Mouse (Mus musculus): ENCODE data around the gene Ubash3b.
A peak's percentile ranks its signal among the peaks of the same experiment; 100 is the strongest.

Gene Ubash3b

DNA sequence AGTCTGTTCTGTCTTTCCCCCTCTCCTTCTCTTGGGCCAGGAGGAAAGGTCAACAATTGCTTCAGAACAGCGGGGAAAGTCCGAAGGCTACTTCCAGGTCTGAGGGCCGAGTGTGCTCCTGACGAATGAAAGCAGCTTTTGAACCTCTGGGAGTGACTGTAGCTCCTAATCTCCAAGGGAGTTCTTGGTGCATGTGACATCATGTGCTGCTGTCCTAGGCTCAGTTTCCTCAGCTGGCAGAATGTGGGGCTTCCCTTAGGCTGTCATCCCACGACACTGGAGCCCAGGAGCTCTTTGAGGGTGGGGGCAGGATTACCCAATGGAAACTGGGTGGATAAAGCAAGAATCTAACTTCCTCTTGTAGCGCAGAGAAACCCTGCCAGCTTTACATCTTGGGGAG is at the start of gene Ubash3b:
Gene Ubash3b (minus strand): TSS at position 285 of the 400 bp plus-strand sequence.
- DNase-seq, result peak; percentile 74

DNA sequence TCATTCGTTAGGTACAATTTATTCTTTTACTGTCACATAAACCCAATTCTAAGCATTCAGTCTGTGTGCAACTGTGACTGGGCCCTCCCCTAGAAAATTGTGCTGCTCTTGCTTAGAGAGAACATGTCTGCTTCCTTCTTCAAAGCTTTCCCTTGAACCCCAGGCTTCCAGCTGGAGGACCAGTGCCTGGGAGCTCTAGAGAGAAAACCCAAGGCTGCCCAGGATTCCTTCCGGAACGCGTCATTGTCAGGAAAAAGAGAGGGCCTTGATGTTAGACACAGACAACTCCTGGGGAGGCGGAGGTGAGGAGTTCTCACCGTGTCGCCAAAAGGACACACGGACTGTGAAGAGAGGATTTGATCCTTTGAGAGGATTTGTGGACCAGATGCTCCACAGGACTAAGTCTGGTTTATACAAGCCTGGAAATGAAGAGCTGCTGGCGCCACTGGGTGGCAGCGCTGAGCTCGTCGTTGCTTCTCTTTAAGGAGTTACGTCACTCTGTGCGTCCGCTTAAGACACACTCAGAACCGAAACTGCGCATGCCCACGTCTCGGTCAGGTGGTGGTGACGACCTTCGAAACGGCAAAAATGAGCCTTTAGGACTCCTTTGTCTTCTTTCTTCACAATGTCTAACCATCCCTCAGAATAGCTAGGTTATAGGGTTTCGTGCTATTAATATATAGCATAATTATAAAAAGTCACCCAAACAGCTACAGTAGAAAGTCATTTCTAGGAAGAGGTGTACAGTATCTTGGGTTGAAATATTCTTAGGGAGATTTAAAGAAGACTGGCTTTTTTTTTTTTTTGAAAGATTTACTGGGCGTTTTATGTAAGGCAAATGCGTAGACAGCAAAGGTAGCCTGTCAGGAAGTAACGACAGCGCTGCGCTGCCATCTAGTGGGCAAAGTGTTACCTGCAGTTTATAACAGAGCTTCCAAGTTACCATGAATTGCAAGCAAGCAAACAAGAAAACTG is 45.9 kb upstream of the Ubash3b start:
- DNase-seq, result peak; percentile 97

DNA sequence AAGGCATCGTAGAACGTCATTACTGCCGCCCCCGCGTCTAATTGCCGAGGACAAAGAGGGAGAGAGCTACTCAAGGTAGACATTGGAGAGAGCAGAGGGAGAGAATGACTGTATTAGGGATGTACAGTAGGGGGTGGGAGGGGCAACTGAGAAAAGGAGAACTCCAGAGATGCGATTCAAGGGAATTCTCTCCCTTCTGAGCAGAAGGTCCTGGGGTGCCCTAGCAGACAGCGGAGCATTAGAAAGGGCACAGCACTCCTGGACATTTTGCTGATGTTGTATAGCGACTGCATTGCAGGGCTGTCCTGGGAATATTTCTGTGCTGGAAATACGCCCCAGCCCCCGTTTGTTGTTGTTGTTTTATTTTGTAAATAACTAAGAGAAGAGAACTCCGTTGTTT is 45.2 kb upstream of the Ubash3b start:
- DNase-seq, result no peak

DNA sequence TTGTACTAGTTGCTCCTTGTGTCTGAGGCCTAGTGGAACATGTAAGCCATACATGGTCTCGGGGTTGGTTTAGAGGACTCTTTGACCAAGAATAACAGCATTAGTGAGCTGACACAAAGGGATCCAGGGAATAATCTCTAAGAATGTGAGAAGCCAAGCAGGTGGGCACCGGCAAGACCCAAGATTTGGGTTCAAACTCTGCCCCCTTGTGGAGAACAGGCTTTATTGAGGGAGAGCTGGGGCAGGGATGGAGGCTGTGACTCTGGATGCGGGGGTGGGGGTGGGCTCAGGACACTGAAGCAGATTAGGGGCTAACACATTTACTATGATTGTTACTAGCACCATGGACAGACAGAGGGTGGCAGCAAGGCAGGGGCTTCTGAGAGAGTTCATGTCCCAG is 43.8 kb upstream of the Ubash3b start:
- no peak for DNase-seq

DNA sequence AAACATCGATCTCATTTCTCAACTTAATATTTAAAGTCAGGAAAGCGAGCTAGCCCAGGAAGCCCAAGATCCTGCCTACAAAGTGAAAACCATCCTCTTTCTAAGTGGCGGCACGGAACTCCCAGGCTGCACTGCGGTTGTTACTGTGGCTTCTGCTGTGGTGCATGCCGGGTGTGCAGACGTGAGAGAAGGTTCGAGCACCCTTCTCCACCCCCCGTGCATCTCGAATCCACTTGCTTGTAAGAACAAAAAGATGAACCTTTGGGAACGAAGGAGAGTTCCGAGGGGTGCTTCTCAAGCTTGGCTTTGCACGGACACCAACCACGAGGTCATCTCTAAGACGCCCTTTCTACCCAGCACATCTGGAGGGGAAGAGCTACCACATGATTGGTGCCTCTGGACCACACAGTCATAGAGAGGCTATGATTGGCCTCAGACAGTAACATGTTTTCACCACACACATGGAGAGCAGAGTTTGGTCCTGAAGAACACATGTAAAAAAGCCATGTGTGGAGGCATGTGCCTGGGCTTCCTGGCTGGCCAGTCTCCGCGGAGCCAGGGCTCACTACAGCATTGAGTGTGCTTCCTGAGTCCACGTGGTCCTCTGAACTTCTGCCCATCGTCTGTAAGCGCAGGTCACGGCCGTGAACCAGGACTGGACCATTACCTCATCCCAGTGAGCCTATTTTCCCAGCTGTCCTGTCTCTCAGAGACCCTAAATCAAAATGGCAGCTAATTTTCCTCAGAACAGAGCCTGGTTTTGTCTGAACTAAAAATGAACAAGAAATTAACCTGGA is 38.2 kb upstream of the Ubash3b start:
- peak; percentile 37 for DNase-seq

DNA sequence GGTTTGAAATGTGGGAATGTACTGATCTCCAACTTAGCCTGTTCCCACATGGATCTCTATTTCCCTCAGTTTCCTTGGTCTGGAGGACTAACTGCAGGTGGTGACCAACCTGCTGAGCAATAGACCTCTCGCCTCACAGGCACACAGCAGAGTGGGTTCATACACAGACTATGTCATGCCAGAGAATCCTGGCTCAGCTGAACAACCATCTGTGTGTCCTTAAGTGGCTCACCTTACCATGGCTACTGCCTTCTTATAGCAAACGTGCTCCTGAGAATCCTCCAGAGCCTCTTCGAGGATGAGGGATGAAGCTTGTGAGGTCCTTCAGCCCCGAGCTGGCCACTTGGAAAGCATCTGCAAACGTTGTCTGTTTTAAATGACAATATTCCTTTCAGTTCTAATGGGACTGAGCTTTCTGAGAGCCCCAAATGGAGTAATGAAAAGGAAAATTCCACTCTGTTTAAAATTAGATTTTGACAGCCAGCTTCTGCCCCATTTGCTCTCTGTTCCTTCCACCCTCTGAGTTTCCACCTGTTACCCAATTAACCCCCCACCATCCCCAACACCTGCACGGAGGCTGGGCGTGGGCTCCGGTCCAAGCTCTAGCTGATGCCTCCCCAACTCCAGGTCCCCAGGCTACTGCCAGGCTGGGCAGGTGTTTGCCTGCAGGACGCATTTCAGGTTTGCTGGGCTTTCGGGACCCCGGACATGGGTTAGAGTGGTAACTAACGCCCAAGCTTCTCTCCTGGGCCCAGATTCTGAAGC is 37.2 kb upstream of the Ubash3b start:
- no peak for DNase-seq

DNA sequence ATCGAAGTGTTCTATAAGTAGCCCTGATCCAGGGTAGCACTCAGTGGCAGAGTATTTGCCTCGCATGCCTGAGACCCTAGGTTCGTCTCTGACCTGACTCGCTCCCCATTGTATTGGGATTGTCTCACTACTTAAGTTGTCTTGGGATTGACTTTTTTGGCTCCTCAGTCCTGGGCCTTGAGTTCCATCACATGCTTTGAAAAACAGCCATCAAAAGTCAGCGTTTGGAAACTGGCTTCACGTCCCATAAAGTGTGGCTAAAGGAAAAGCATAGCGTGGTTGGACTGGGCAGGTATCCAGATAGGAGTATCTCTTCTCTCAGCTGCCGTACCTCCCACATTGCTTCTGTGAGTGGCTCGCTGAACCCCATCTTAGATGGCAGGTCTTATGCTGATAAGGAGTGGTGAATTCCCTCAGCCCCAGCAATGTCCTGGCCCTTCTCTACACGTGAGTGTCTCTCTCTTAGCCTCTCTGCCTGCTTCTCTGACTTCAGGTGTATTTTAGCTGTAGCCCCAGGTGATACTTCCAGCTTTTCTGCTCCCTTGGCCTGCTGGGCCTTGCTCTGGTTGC is 34.3 kb upstream of the Ubash3b start:
- no peak for DNase-seq

DNA sequence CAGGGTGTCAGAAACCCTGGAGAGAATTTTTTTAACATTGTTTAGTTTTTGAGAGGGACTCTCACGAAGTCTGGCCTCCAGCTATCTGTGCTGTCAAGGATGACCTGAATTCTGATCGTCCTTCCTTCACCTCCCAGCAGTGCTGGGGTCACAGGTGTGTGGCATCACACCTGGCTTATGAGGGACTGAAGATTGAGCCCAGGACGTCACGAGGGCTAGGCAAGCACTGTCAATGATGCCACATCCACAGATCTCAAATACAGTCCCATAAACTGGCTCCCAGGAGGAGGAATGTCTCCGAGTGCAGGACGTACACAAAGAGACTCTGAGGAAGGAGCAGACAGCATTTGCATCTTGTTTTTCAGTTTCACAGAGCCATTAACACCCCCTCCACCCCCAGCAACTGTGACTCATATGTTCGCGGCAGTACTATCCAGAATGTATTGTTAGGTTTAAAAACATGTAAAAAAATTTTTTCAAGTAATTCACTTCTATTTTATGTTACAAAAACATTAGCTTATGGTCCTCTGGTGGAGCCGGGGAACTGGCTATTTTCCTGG is 30.2 kb upstream of the Ubash3b start:
- no peak for DNase-seq

DNA sequence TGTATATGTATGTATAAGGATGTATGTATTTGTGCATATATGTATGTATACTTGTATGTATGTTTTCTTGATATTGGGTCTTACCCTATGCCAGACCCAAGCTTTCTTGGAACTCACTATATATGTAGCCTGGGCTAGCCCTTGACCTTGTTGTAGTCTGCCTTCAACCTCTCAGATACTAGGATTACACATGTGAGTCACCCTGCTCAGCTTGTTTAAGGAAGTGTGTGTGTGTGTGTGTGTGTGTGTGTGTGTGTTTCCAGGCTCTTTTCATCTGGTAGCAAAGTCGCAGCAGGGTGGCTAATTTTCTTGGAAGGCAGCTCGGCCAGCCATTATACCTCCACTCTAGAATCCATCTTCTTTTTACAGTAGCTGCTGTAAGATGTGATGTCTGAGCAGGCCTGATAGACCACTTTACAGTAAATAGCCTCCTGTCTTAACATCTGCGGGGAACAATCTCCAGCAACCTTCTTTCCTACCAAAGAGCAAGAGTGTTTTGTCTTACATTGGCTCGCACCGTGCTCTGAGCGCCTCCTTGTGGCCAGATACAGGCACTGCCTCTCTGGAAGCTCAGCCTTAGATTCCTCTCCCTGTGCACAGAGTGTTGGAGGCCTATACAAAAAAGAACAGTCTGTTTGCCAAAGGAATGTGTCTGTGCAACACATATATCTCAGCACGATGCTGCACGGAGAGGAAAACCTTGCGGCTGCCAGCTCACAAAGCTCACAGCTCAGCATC is 29.4 kb upstream of the Ubash3b start:
- DNase-seq, result peak; percentile 73

DNA sequence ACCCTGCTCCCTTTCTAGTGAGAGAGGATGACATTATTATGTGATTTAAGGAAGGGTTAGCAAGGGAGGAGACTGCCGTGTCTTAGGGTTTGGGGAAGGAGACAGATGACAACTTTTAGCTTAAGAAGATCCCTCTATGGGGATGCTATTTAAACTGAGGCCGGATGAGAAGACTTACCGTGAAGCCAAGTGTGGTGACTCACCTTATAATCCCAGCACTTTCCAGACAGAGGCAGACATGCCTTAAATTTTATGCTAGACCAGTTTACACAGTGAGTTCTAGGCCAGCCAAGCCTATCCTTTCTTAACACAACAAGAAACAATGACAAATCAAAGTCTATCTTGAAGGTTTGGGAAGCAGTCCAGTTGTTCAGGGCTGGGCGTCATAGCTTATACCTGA is 26.4 kb upstream of the Ubash3b start:
- no peak for DNase-seq

DNA sequence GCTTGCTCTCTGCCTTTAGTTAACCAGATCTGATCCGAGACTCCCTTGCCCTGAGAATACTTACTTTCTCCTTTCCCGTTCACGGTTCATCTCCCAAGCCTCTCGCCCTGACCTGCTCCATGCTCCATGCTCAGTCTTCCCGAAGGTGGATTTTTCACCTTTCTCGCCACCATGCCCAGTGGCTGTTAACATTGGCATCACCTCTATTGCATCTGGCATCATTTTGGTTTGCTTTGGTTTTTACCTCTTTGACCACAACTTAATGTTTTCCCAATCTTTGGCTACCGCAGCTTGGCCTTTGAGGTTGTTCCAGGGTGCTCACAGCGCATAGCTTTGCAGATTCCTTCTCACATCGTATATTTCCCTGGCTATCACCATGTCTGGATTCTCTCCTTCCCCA is 26.0 kb upstream of the Ubash3b start:
- no peak for DNase-seq

DNA sequence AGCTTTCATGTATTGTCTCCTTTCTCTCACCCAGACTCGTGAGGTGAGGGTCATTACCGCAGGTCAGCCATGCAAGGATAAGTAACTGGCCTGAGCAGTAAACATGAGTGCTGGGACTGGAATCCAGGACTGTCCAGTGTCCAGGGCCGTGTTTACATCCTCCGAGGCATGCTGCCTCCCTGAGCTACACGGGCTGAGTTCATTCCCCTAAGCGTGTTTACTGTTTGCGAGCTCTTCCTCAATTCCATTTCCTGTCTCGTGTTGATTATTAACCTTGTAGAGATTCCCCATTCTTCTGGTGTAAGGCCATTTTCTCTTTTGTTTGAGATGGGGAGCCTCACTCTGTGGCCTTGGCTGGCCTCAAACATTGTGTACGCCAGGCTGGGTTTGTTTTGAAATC is 23.8 kb upstream of the Ubash3b start:
- no peak for DNase-seq

DNA sequence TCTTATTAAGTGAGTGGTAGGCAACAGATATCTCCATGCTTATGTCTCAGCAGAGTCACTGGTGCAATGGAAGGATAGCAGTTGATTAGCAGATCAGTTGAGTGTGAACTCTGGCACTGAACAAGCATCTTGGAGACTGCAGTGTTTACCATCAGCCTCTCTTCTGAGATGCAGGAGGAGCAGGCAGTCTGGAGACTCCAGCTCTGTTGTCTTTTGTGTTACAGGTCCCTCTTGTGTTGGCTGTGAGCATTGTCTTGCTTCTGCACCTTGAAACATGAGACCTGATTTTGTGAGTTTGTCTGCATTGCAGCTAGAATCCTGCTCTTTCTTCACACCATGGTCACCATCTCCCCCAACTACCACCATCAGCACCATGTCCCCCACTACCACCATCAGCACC is 21.1 kb upstream of the Ubash3b start:
- DNase-seq, result peak; percentile 73

DNA sequence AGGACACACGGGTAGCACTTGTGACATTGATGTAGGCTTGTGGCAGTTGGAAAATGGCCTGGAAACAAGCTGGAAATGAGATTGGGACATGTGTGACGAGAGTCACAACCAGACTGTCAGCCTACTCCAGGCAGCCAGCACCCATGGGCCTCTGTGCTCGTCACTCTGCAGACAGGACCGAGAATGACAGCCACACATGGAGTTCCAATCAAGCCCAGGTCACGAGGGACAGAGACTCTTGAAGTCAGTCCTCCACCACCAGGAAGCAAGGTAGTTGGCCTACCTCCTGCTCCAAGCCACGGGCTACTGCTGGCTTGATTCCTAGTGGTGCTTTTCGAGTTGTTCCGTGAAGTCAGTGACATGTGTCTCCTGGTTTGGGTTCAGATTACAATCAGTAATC is 20.3 kb upstream of the Ubash3b start:
- no peak for DNase-seq

DNA sequence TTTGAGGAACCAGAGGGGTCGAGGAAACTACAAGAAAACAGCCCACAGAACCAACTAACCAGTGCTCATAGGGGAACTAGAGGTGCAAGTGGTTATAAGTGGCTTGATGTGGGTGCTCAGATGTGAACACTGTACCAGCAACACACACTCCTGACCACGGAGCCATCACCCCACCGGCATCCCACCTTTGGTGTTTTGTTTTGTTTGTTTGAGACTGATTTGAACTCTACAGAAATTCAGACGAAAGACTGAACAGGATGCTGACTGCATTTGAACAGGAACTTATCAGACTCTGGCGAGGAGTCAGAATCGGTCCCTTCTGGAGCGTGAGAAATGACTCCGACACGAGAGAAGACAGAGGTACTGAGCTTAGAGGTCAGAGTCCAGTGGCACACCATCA is 19.9 kb upstream of the Ubash3b start:
- no peak for DNase-seq

DNA sequence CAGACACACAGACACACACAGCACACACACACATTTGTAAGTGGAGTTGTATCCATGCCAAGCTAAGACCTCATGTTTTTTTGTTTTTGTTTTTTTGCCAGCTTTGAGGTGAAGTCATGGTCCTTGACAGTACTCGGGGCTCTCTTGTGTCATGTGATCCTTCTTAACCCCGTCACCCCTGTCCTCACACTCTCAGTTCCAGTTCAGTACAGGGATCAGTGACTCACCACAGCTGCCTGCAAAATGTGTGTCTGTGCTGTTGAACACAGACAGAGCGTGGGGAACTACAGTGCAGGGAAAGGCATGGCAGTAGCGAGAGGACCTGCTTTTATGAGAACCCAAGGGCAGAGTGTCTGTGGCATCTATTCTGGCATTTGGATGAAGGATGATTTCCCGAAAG is 17.6 kb upstream of the Ubash3b start:
- DNase-seq, result no peak

DNA sequence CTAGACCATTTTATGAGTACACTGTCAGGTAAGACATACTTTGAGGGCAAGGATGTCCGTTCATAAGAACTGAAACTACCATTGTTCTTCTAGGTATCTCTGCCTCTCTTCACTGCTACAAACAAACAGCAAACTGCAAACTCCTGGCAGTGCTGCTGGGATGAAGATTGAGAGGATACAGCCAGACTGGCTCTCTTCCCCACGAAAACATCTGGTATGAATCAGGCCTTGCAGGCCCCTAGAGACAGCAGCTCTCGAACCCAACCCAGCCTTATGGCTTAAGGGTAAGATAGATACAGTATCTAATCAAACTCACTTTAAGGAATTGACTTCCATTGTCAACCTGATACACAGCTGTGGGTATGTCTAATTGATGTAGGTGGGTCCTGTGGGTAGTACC is 11.7 kb upstream of the Ubash3b start:
- no peak for DNase-seq

DNA sequence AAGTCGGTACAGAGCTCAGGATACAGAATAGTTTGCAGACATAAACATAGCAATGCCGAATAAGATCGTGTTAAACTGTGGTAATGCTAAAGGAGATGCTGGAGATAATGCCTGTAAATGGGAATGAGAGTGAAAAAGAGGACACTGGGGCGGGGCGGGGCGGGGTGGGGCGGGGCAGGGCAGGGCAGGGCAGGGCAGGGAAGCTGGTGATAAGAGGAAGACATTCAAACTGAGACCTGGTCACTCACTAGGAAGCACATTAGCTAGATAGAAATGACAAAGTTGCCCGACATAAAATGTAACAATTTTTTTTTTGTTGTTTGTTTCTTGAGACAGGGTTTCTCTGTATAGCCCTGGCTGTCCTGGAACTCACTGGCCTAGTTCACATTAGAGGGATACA is 10.9 kb upstream of the Ubash3b start:
- DNase-seq, result no peak

DNA sequence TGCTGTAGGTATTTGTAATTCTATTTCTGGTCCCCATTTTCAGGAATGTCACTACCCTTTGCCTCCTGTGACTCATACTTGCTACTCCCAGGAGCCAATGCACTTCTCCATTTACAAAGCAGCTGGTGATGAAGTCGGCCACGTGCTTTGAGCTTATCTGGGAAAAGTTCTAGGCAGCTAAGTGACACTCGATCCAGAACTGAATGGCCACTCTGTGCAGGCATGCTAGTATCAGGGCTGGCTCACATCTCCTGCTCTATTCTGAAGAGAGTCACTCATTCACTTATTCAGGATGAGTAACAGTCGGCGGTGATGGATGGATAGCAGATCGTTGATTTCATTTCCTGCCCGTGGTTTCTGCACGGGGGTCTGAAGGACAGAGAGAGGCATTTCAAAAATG is 8.5 kb upstream of the Ubash3b start:
- DNase-seq, result no peak

DNA sequence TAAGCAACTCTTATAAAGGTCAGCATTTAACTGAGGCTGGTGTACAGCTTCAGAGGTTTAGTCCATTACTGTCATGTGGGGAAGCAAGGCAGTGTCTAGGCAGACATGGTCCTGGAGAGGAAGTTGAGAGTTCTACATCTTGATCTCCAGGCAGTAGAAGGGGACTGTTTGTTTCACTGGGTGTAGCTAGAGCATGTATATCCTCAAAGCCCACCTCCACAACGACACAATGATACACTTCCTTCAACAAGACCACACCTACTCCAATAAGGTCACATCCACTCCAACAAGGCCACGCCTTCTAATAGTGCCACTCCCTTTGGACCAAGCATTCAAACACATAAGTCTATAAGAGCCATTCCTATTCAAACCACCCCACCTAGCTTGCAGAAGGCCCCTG is 7.2 kb upstream of the Ubash3b start:
- no peak for DNase-seq

DNA sequence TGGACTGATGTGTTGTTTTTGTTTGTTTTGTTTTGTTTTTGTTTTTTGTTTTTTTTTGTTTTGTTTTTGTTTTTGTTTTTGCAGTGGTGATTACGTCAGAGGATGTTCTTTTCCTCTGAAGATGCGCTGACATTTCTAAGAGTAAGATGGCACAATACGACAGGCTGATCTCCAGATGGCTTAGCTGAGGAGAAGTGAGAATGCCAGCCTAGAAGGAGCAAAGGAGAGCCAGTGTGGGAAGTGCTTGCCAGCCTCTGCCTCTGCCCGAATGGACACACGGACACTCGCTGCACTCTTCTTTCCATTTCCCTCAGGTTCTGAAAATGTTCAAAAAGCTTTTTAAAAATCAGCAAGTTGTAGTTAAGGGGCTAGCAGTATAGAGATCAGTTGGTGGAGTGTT is 6.7 kb upstream of the Ubash3b start:
- no peak for DNase-seq

DNA sequence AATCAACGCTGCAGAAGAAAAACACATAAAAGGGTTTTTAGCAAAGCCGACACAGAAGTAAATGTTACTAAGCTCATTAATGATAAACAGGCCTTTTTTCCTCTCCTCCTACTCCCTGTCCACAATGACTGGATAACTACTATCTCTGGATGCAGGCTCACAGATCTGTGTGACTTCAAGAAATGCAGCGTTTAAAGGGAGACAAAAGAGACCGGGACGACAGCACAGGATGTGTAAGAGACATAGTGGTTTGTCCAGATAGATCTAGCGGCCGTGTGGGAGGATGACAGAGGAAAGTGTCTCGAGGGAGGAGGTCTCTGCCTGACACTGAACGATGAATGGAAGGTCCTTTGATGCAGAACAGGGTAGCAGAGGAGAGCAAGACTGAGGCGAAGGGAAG is 5.4 kb upstream of the Ubash3b start:
- DNase-seq, result no peak

Measured in kidney, adult 9 months (tissue).